Comparison of ENCODE assay signal across 15 mouse cellular contexts in genomic region chr10:67694751-67695150, GRCm38 (mm10).
"Had no signal": no experiment of that assay in that cellular context is flagged by ENCODE, and none has a peak within 500 bp of the region (broad histone marks: within the 10 kb centered on the region; RNA-seq: fewer than 3 reads in every experiment).

No protein-coding gene starts in this region.

- H3K9ac ChIP-seq: liver, embryonic 15.5 days; lung, embryonic 15.5 days; midbrain, embryonic 13.5 days; neural tube, embryonic 15.5 days; stomach, embryonic 15.5 days had no signal

- H3K4me2 ChIP-seq: liver, embryonic 15.5 days; lung, embryonic 15.5 days; midbrain, embryonic 13.5 days; neural tube, embryonic 15.5 days; stomach, embryonic 15.5 days had no signal

- DNase-seq: kidney, adult 8-10 months; kidney, postnatal 25 days; lung, postnatal 14 days; thymus, adult 2 months; thymus, postnatal 25 days had no signal

- H3K36me3 ChIP-seq: limb, embryonic 10.5 days; liver, embryonic 15.5 days; lung, embryonic 15.5 days; midbrain, embryonic 13.5 days; neural tube, embryonic 15.5 days; stomach, embryonic 15.5 days had no signal

- H3K4me1 ChIP-seq: lung, embryonic 15.5 days; midbrain, embryonic 13.5 days; neural tube, embryonic 15.5 days; stomach, embryonic 15.5 days had no signal

- H3K27ac ChIP-seq: left cerebral cortex, adult 2 months; limb, embryonic 10.5 days; liver, embryonic 15.5 days; lung, embryonic 15.5 days; midbrain, embryonic 13.5 days; neural tube, embryonic 15.5 days; stomach, embryonic 15.5 days had no signal

- H3K27me3 ChIP-seq: liver, embryonic 15.5 days; lung, embryonic 15.5 days; midbrain, embryonic 13.5 days; neural tube, embryonic 15.5 days; stomach, embryonic 15.5 days had no signal

- H3K9me3 ChIP-seq: limb, embryonic 10.5 days; liver, embryonic 15.5 days; lung, embryonic 15.5 days; midbrain, embryonic 13.5 days; neural tube, embryonic 15.5 days; stomach, embryonic 15.5 days had no signal

- ATAC-seq: inflammation-experienced regulatory T-cells, adult 6 months; intestine, postnatal 0 days; midbrain, embryonic 13.5 days had no signal

- H3K4me3 ChIP-seq: left cerebral cortex, adult 2 months; limb, embryonic 10.5 days; liver, embryonic 15.5 days; lung, embryonic 15.5 days; midbrain, embryonic 13.5 days; myocyte; neural tube, embryonic 15.5 days; stomach, embryonic 15.5 days had no signal
